Mouse (Mus musculus) liver, adult 2 months (tissue): ENCODE results near the gene Mrnip.

ENCODE experiments used
- CTCF ChIP-seq: fragments of 200-500 bp; IDR thresholded peaks from 2 replicates; pipeline ENCODE4 v1.5.1; 2011; ENCODE audit warnings: low read depth, low read length, control low read depth
- POLR2A ChIP-seq: fragments of 200-500 bp; IDR thresholded peaks from 2 replicates; pipeline ENCODE4 v1.6.1; 2011; ENCODE audit warnings: low read length, control low read depth; ENCODE audit not compliant: insufficient read depth; ENCODE audit errors: extremely low read depth

DNA sequence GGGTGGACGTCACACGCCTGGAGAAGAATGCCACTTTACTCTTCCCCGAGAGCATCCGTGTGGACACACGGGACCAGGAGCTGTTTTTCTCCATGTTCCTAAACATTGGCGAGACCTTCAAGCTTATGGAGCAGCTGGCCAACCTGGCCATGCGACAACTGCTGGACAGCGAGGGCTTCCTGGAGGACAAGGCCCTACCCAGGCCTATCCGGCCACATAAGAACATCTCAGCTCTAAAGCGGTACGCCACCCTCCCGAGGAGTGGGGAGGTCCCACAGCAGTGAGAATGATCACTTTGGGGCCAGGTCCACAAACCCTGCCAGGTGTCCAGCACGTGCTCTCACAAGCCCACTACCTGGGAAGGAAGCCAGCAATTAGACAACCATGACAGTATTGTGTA lies 28.1 kb upstream of the Mrnip start:
- TF ChIP-seq CTCF, result no peak
- TF ChIP-seq POLR2A, result no peak
